Mouse (Mus musculus) limb, embryonic 10.5 days (tissue): Measurements from ENCODE around the gene Jaml. TPM values are rescaled to one million over a fixed set of nuclear protein-coding genes. Genes with fewer than 3 reads are reported as not detected.

Experiments used
- DNase-seq: peaks from one replicate; pipeline ENCODE4 v3.0.0-alpha.2; 2017; ENCODE audit warnings: low spot score
- H3K27ac ChIP-seq: fragments of 300-500 bp; sonication (generic); 2 replicates; pipeline ENCODE4 v1.5.1; 2016; ENCODE audit warnings: mild to moderate bottlenecking
- H3K27me3 ChIP-seq: fragments of 300-500 bp; sonication (generic); 2 replicates; pipeline ENCODE4 v1.6.1; 2016; ENCODE audit warnings: low read depth, mild to moderate bottlenecking; ENCODE audit not compliant: poor library complexity, severe bottlenecking
- H3K36me3 ChIP-seq: fragments of 300-500 bp; sonication (generic); 2 replicates; pipeline ENCODE4 v1.6.1; 2016; ENCODE audit warnings: mild to moderate bottlenecking, moderate library complexity
- H3K4me1 ChIP-seq: fragments of 300-500 bp; sonication (generic); 2 replicates; pipeline ENCODE4 v1.6.1; 2016
- H3K4me3 ChIP-seq: fragments of 300-500 bp; sonication (generic); 2 replicates; pipeline ENCODE4 v1.5.1; 2016; ENCODE audit warnings: mild to moderate bottlenecking, moderate library complexity
- H3K9me3 ChIP-seq: fragments of 300-500 bp; sonication (generic); replicated peaks from 2 replicates; pipeline ENCODE4 v1.6.1; 2016; ENCODE audit warnings: mild to moderate bottlenecking
- WGBS: fragments of 180-500 bp; shearing (Covaris S2); methylation state at CpG from one replicate; pipeline ENCODE4 v1.1.7; 2016; 5-methylcytosine and 5-hydroxymethylcytosine counted together
- polyA plus RNA-seq: library from polyadenylated mRNA; unstranded; fragments of >200 nt; fragmentation: Nextera tagmentation; extraction: Ambion mirVana; gene quantifications from 2 replicates; pipeline ENCODE4 v1.2.1, GENCODE M21; 2016

Gene Jaml
- polyA plus RNA-seq, 1 experiment from 2014 or later = 6.3 TPM

DNA sequence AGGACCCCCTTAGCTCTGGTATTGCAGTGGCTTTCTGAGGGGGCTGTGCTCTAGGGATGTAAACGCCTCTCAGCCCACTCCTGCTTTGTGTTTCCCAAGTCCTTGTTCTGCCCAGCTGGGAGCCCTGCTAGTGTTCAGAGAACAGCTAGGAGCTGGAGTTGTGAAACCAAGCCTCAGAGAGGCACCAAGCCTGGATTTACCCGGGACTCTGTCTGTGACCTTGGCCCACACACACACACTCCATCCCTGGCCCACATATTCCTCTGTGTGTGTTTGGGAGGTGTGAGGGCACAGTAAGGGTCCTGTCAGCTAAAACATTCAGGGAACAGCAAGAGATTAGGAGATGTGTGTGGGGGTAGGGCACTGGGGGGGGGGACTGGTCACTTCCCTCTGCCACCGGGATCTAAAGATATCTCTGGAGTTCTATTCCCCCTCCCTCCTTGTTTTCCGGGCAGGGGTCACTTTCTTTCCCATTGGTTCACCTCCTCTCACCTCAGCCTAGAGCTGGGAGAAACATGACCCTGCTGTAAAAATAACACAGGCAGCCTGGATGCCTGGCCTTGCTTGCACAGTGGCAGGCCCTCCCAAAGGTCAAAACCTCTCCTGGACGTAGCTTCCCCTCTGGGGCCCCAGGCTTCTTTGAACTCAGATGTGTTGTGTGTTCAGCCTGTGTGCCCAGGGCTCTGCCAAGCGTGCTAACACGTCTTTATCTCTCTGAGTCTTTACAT lies 57.6 kb downstream of the Jaml start:
- H3K27me3 ChIP-seq = peaks cover 47% of the 10 kb centered on the region

DNA sequence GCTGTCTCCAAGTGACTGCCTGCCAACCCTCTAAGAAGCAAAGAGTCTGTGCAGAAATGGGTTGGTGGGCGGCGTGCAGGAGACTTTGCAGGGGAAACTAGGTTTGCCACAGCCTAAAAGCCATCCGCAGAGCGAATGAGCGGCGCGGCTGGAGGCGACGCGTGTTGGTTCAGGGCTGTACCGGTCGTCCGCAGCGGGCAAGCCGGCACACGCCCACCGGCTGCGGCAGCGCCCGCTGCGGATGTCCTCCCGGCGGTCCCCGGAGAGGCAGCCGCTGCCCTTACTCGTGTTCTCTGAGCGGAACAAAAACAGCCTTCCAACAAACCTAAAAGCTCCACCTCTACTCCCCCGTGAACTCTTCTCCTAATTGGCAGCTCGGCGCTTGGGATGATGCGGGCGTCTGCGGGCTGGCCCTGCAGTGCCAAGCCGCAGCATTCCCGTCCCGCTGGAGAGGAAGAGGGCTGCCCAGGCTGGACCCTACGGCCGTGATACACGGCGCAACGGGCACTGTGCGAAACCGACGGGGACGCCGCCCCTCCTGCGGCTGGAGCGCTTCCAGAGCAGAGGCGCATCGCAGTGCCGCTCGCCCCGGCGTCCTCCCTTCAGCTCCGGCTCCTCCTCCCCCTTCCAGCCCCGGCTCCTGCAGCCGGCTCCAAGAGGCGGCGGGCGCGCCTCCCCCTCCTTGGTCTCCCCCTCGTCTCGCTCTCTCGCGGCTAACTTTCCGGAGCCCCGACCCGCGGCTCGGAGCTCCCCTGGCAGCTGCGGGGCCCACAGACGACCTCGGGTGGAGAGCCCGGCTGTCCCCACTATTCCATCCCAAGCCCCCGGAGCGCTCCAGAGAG lies 59.4 kb downstream of the Jaml start, which contains the start of gene Scn4b:
TSS of gene Scn4b (plus strand) at position 205 of the 842 bp plus-strand sequence.
- Histone ChIP-seq H3K27ac (peak within 1 kb of the TSS; percentile 87), H3K9me3 (no peaks in the 10 kb centered on the region), H3K4me1 (peaks cover 97% of the 10 kb centered on the region), H3K36me3 (no peaks in the 10 kb centered on the region), H3K27me3 (peaks cover 57% of the 10 kb centered on the region), H3K4me3 (peak within 1 kb of the TSS; percentile 71)
- DNase-seq = peak; percentile 73
- under 1% methylated on average over 76 of the region's 76 CpGs for WGBS

More for the DNA sequence above, 57.6 kb downstream of the Jaml start:
- Histone ChIP-seq H3K36me3 (no peaks in the 10 kb centered on the region), H3K27ac (peak overlapping the region; percentile 87), H3K9me3 (no peaks in the 10 kb centered on the region), H3K4me3 (peak overlapping the region; percentile 71), H3K4me1 (peaks cover 86% of the 10 kb centered on the region)
- 3% methylated on average over 7 of the region's 7 CpGs for WGBS
- DNase-seq = peak; percentile 58

DNA sequence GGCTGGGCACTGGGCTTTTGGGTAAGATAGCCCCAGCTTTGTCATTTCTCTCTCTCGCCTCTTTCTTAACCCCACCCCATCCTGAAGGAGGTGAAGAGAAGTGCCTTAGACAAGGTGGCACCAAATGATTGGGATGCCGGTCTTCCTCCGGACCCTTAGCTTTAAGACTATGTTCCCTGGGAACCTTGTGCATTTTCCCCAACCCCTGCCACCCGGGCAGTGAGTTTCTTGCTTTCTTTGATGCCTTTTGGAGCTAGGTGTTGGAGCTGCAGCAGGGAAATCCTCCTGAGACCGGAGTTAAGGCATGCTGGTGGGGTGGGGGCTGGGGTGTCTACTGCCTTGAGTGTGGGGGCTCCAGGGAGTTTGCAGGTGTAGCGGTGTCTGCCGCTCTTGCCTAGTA lies 60.1 kb downstream of the Jaml start:
- Histone ChIP-seq H3K9me3 (no peaks in the 10 kb centered on the region), H3K36me3 (no peaks in the 10 kb centered on the region), H3K27me3 (peaks cover 64% of the 10 kb centered on the region), H3K4me1 (peaks cover 90% of the 10 kb centered on the region), H3K27ac (peak overlapping the region; percentile 87), H3K4me3 (peak overlapping the region; percentile 71)
- DNase-seq = peak; percentile 38
- WGBS = 3% methylated on average over 7 of the region's 7 CpGs

DNA sequence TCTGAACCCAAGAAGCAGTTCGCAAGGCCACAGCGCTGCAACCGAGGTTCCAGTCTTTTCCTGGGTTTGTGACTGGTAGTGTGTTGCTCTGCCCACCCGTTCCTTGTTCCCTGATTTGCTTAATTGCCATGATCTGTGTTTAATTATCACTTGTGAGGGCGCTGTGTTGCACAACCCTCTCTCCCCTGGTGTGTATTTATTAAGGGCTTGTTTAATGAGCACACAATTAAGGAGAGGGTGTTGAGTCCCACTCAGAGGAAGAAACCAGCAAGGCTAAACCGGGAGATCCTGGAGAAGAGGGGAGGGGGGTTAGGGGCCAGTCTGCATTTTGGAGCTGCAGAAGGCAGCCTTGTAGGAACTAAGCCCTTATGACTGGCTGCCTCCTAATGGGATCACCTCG lies 62.0 kb downstream of the Jaml start:
- no peaks in the 10 kb centered on the region for H3K36me3 ChIP-seq
- peak overlapping the region; percentile 73 for H3K27ac ChIP-seq
- no peaks in the 10 kb centered on the region for H3K9me3 ChIP-seq
- peak; percentile 36 for DNase-seq
- WGBS = 32% methylated on average over 7 of the region's 7 CpGs
- H3K27me3 ChIP-seq = peaks cover 72% of the 10 kb centered on the region
- peaks cover 81% of the 10 kb centered on the region for H3K4me1 ChIP-seq
- peak overlapping the region; percentile 11; the same call in 1 of the 2 replicates for H3K4me3 ChIP-seq

DNA sequence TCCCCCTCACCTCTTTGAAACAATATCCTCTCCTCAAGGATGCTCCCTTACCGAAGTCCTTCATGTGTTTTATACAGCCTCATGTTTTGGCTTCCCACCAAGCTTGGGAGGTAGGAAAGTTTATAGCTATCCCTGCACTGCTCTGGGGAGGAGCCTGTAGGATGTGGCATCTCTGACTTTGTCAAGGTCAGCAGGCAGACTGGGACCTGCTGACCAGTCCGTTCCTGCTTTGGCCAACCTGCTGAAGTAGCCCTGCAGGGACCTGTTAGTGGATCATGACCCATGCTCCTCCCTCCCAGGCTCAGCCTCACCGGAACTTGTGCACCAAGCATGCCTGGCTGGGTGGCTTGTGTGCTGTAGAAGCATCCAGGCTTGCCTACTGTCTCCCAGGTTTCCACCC lies 63.7 kb downstream of the Jaml start:
- Histone ChIP-seq H3K9me3 (no peaks in the 10 kb centered on the region), H3K36me3 (no peaks in the 10 kb centered on the region), H3K4me1 (peaks cover 66% of the 10 kb centered on the region), H3K27me3 (peaks cover 77% of the 10 kb centered on the region), H3K27ac (no peak overlapping the region), H3K4me3 (no peak overlapping the region)
- DNase-seq = no peak
- 58% methylated on average over 3 of the region's 3 CpGs for WGBS

DNA sequence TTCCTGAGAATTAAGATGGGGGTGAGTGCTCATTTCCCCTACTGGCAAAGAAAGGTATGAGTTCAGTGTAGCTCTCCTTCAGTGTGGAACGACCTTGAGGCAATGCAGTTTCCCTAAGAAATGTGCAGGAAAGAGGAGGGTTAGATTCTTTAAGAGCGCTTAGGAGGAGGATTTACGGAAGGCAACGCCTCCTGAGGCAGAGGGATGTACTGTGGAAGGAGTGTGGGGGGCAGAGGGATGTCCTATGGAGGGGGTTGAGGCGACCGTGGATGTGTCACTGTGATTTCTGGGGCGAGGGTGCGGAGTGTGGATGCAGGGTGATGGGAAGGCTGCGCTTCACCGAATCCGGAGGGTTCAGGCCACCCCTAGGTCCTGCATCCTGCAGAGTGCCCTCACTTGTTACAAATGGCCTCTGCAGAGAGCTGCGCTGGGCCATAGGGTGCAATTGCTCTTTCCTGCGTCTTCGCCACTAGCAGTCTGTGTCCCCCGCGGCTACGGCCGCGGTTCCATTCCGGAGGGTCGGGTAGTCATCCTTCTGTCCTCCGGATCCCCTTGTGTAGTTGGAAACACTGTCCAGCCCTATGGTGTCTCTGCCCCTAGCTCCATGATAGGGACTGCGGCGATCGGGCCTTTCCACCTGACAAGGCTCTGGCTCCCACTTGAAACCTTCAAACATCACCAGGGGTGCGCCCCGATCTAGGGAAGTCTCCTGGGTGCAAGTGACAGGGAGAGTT lies 66.7 kb downstream of the Jaml start:
- Histone ChIP-seq H3K4me3 (peak overlapping the region; percentile 54), H3K4me1 (peaks cover 36% of the 10 kb centered on the region), H3K27ac (peak overlapping the region; percentile 42), H3K36me3 (no peaks in the 10 kb centered on the region), H3K27me3 (peaks cover 51% of the 10 kb centered on the region), H3K9me3 (no peaks in the 10 kb centered on the region)
- WGBS = 4% methylated on average over 27 of the region's 27 CpGs
- peak; percentile 66 for DNase-seq

DNA sequence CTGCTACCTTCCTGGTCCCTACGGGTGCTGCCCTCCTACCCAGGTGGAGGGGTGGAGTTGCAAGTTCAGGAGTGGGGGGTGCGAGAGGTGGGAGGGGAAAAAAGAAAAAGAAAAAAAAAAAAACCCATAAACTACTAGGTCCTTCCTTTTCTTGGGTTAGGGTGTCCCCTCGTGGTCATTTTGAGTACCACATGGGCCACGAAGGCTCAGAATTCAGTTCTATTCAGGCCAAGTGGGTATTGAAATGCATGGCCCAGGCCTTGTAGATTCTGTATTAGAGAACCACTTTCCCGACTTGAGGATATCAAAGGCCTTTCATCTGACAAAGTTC lies 67.2 kb downstream of the Jaml start:
- DNase-seq = no peak
- WGBS = 2% methylated on average over 5 of the region's 5 CpGs
- peaks cover 30% of the 10 kb centered on the region for H3K4me1 ChIP-seq
- H3K27me3 ChIP-seq = peaks cover 51% of the 10 kb centered on the region
- H3K9me3 ChIP-seq = no peaks in the 10 kb centered on the region
- peak overlapping the region; percentile 54 for H3K4me3 ChIP-seq
- no peak overlapping the region for H3K27ac ChIP-seq
- no peaks in the 10 kb centered on the region for H3K36me3 ChIP-seq

DNA sequence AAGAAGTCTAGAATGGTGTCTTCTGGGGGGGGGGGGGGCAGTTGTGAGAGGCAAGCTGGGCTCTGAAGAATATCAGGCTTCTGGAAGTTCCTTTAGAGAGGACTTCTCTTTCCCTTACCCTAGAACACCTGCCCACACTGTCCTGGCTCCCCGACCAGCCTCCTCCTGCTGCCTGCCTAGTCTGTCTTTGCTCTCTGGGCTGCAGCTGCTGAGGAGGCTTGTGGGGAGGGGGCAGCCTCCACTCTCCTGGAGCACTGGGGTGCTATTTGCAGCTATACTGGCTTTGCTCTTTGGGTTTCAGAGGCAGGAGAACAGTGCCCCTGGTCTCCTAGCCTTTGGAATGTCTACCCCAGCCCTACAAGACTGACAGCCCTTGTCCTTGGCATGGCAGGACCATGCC lies 72.0 kb downstream of the Jaml start:
- Histone ChIP-seq H3K27me3 (0 out of 2 replicates have a peak, but pooled peaks cover 16% of the 10 kb centered on the region), H3K4me3 (no peak overlapping the region), H3K36me3 (no peaks in the 10 kb centered on the region), H3K9me3 (no peaks in the 10 kb centered on the region), H3K4me1 (peaks cover 2% of the 10 kb centered on the region), H3K27ac (no peak overlapping the region)
- DNase-seq = no peak
- WGBS = 100% methylated on average over 1 of the region's 1 CpGs

DNA sequence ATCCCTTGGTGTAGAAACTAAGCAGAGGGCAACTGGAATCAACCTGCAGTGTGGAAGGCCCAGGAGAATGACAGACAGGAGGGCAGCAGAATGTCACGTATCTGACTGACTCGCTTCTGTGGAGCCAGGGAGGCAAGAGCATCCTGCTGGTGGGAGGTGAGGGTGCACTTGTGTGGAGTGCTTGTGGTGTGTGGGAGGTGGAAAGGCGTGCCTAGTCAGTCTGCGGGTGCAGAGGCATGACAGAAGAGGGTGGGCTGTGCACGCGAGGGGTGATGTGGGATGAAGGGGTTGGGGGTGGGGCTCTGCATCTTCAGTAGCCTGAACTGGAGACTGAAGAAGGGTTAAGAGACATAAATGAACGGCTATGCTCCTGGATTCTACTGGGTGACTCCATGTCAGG lies 74.4 kb downstream of the Jaml start:
- H3K27me3 ChIP-seq = no peaks in the 10 kb centered on the region
- H3K4me3 ChIP-seq = no peak overlapping the region
- no peaks in the 10 kb centered on the region for H3K36me3 ChIP-seq
- no peak for DNase-seq
- no peaks in the 10 kb centered on the region for H3K4me1 ChIP-seq
- no peak overlapping the region for H3K27ac ChIP-seq
- WGBS = 76% methylated on average over 7 of the region's 7 CpGs
- H3K9me3 ChIP-seq = no peaks in the 10 kb centered on the region

Other genes with a start within 250 kb of the Jaml start
- gene Kmt2a, start 197.9 kb upstream of the Jaml start, polyA plus RNA-seq = 13.7 and 14.1 TPM in 2 replicates
- gene Atp5l, start 158.4 kb upstream of the Jaml start, polyA plus RNA-seq = 550 and 555 TPM in 2 replicates
- gene Ube4a, start 113.6 kb upstream of the Jaml start, polyA plus RNA-seq = 20.4 and 24.2 TPM in 2 replicates
- not detected in 2 replicates for gene Cd3g, start 98.8 kb upstream of the Jaml start, polyA plus RNA-seq
- not detected in 2 replicates for gene Cd3d, start 97.4 kb upstream of the Jaml start, polyA plus RNA-seq
- gene Cd3e, start 69.6 kb upstream of the Jaml start, polyA plus RNA-seq = not detected in 2 replicates
- gene Mpzl2, start 39.4 kb upstream of the Jaml start, polyA plus RNA-seq = 12.7 and 13.6 TPM in 2 replicates
- gene Mpzl3, start 24.0 kb upstream of the Jaml start, polyA plus RNA-seq = 4.2 and 4.6 TPM in 2 replicates
- 12.0 and 14.1 TPM in 2 replicates for gene Scn2b, start 38.6 kb downstream of the Jaml start, polyA plus RNA-seq
- gene Scn4b, start 59.2 kb downstream of the Jaml start, polyA plus RNA-seq = 2.0 and 4.1 TPM in 2 replicates
- gene BC049352, start 102.8 kb downstream of the Jaml start, polyA plus RNA-seq = not detected in 2 replicates
- gene Tmprss4, start 124.9 kb downstream of the Jaml start, polyA plus RNA-seq = 0.26 and 0.43 TPM in 2 replicates
- 0.26 TPM in 2 replicates for gene Il10ra, start 190.0 kb downstream of the Jaml start, polyA plus RNA-seq
- gene Tmprss13, start 239.9 kb downstream of the Jaml start, polyA plus RNA-seq = 0.51 and 0.95 TPM in 2 replicates